Mouse (Mus musculus) liver, embryonic 14.5 days (tissue): Measurements from ENCODE around the gene Sept11. TPM values are rescaled to one million over a fixed set of nuclear protein-coding genes. Genes with fewer than 3 reads are reported as not detected.
A peak's percentile ranks its signal among the peaks of the same experiment; 100 is the strongest.

Experiments used
- ATAC-seq: fragments of 200-750 bp; cut with Nextera tagmentation; 2 replicates; pipeline ENCODE4 v1.8.0; 2017; ENCODE audit warnings: moderate number of reproducible peaks, mild to moderate bottlenecking, moderate library complexity; ENCODE audit not compliant: insufficient read depth
- DNase-seq, 3 experiments: peaks; one replicate each; pipeline ENCODE4 v3.0.0-alpha.2; 2012 to 2013; ENCODE audit warnings: low read depth in 3 of 3, low spot score in 3 of 3
- H3K27ac ChIP-seq: fragments of 300-500 bp; sonication (generic); 2 replicates; pipeline ENCODE4 v1.5.1; 2014; ENCODE audit warnings: moderate library complexity, mild to moderate bottlenecking, control low read depth, inconsistent platforms
- H3K27me3 ChIP-seq: fragments of 300-500 bp; sonication (generic); 2 replicates; pipeline ENCODE4 v1.6.1; 2014; ENCODE audit warnings: mild to moderate bottlenecking, low read length, moderate library complexity; ENCODE audit not compliant: control insufficient read depth, insufficient read depth
- H3K36me3 ChIP-seq: fragments of 300-500 bp; sonication (generic); replicated peaks from 2 replicates; pipeline ENCODE4 v1.6.1; 2014; ENCODE audit warnings: low read depth; ENCODE audit not compliant: control insufficient read depth, insufficient read depth
- H3K4me1 ChIP-seq, 2 experiments: fragments of 200-500 bp in 1 of 2; fragments of 300-500 bp in 1 of 2; sonication (generic) in 1 of 2; replicated peaks; 2 replicates each; pipeline ENCODE4 v1.6.1; 2012 to 2014; ENCODE audit warnings: antibody characterized with exemption in 1 of 2, inconsistent platforms in 1 of 2, low read length in 1 of 2; ENCODE audit not compliant: control insufficient read depth in 2 of 2, insufficient read depth in 2 of 2
- H3K4me2 ChIP-seq: fragments of 300-500 bp; sonication (generic); 2 replicates; pipeline ENCODE4 v1.6.1; 2014; ENCODE audit warnings: low read depth, mild to moderate bottlenecking, control low read depth, moderate library complexity
- H3K4me3 ChIP-seq, 2 experiments: fragments of 200-500 bp in 1 of 2; fragments of 300-500 bp in 1 of 2; sonication (generic) in 1 of 2; 2 replicates each; pipeline ENCODE4 v1.5.1; 2012 to 2014; ENCODE audit warnings: low read depth in 2 of 2, low read length in 2 of 2, mild to moderate bottlenecking in 2 of 2, control low read depth in 1 of 2, inconsistent platforms in 1 of 2, moderate library complexity in 1 of 2; ENCODE audit not compliant: insufficient read depth in 1 of 2
- H3K9ac ChIP-seq: fragments of 300-500 bp; sonication (generic); replicated peaks from 2 replicates; pipeline ENCODE4 v1.6.1; 2014; ENCODE audit warnings: mild to moderate bottlenecking, control low read depth, moderate library complexity
- H3K9me3 ChIP-seq: fragments of 300-500 bp; sonication (generic); 2 replicates; pipeline ENCODE4 v1.6.1; 2016; ENCODE audit warnings: low read length, mixed read lengths; ENCODE audit not compliant: control insufficient read depth
- CTCF ChIP-seq: IDR thresholded peaks from 2 replicates; pipeline ENCODE4 v1.5.1; 2016; ENCODE audit warnings: antibody characterized with exemption, low read depth, control low read depth
- EP300 ChIP-seq: IDR thresholded peaks from 2 replicates; pipeline ENCODE4 v1.6.1; 2016; ENCODE audit warnings: antibody characterized with exemption, low read depth
- WGBS: fragments of 180-500 bp; shearing (Covaris S2); extraction: QIAGEN DNeasy Blood & Tissue Kit; methylation state at CpG from one replicate; pipeline ENCODE4 v1.1.7; 2014; ENCODE audit not compliant: insufficient replicate concordance; 5-methylcytosine and 5-hydroxymethylcytosine counted together
- polyA plus RNA-seq, 2 experiments: library from polyadenylated mRNA; depleted of rRNA in 1 of 2; stranded (reverse) in 1 of 2; unstranded in 1 of 2; fragments of >200 nt; fragmentation: Nextera tagmentation in 1 of 2; extraction: Ambion mirVana in 1 of 2; gene quantifications; 2 replicates each; pipeline versions ENCODE4 v1.2.1 to v1.2.3; 2012 to 2014

Sept11 gene
- polyA plus RNA-seq, 2 experiments = 13.8 to 18.6 TPM

- peak; percentile 39 to 46 (median 44) for DNase-seq
- Histone ChIP-seq H3K9me3 (no peaks in the 10 kb centered on the region), H3K4me3 (peak overlapping the region; percentile 68 to 99), H3K27ac (peak overlapping the region; percentile 77), H3K36me3 (peaks cover 5% of the 10 kb centered on the region), H3K4me2 (peak overlapping the region; percentile 80), H3K9ac (peak overlapping the region; percentile 88), H3K27me3 (no peaks in the 10 kb centered on the region), H3K4me1 (peaks cover 6 to 10% of the 10 kb centered on the region in 2 experiments)
- TF ChIP-seq EP300 = no peak
- TF ChIP-seq CTCF = no peak
- under 1% methylated on average over 53 of the region's 63 CpGs for WGBS
- peak; percentile 68 for ATAC-seq
Observed at GRCm38 (mm10) chr5:93205371-93206108, 112.3 kb downstream of the Sept11 start.

- Histone ChIP-seq H3K36me3 (peaks cover 2% of the 10 kb centered on the region), H3K4me3 (peak within 1 kb of the TSS; percentile 68 to 99), H3K4me2 (peak within 1 kb of the TSS; percentile 80), H3K4me1 (peaks cover 6 to 10% of the 10 kb centered on the region in 2 experiments), H3K9ac (peak within 1 kb of the TSS; percentile 88), H3K9me3 (no peaks in the 10 kb centered on the region), H3K27me3 (no peaks in the 10 kb centered on the region), H3K27ac (peak within 1 kb of the TSS; percentile 77)
- ATAC-seq = peak; percentile 95
- TF ChIP-seq CTCF (no peak), EP300 (peak; percentile 66)
- under 1% methylated on average over 79 of the region's 79 CpGs for WGBS
- peak; percentile 90 to 92 (median 91) for DNase-seq
Observed at GRCm38 (mm10) chr5:93206109-93207005, 113.1 kb downstream of the Sept11 start, which contains the start of the genes Ccni and 2010109A12Rik. TSS of gene Ccni (minus strand) at chr5:93206495. TSS of gene 2010109A12Rik (plus strand) at chr5:93206518.

- DNase-seq (peak in 1 of 3 experiments; percentile 1), ATAC-seq (peak; percentile 1; the same call in 1 of the 2 replicates)
- TF ChIP-seq EP300 (no peak), CTCF (no peak)
- no peaks in the 10 kb centered on the region for H3K9me3 ChIP-seq
- H3K9ac ChIP-seq = peak overlapping the region; percentile 88
- peak overlapping the region; percentile 58 for H3K27ac ChIP-seq
- peaks cover 1% of the 10 kb centered on the region for H3K36me3 ChIP-seq
- H3K4me2 ChIP-seq = peak overlapping the region; percentile 71
- peaks cover 6 to 10% of the 10 kb centered on the region in 2 experiments for H3K4me1 ChIP-seq
- peak overlapping the region; percentile 68 to 99 for H3K4me3 ChIP-seq
- 8% methylated on average over 6 of the region's 6 CpGs for WGBS
- H3K27me3 ChIP-seq = no peaks in the 10 kb centered on the region
Observed at GRCm38 (mm10) chr5:93207006-93207348, 113.7 kb downstream of the Sept11 start.

GRCm38 (mm10) chr5:93207555-93207954 lies 114.3 kb downstream of the Sept11 start:
- 68% methylated on average over 1 of the region's 1 CpGs for WGBS

More at GRCm38 (mm10) chr5:93207555-93207954, 114.3 kb downstream of the Sept11 start:
- H3K27ac ChIP-seq = no peak overlapping the region
- ATAC-seq = no peak
- no peaks in the 10 kb centered on the region for H3K27me3 ChIP-seq
- no peak for DNase-seq
- H3K4me3 ChIP-seq = peak overlapping the region in 1 of 2 experiments; percentile 68; a peak in 2 of 4 replicates
- peak overlapping the region; percentile 71 for H3K4me2 ChIP-seq
- no peaks in the 10 kb centered on the region for H3K9me3 ChIP-seq
- peak overlapping the region; percentile 88 for H3K9ac ChIP-seq
- TF ChIP-seq EP300 = no peak
- TF ChIP-seq CTCF = no peak
- no peaks in the 10 kb centered on the region for H3K36me3 ChIP-seq
- peaks cover 6 to 10% of the 10 kb centered on the region in 2 experiments for H3K4me1 ChIP-seq
